Mouse (Mus musculus) CH12.LX (cell line): ENCODE data around the gene Cdyl. TPM values are rescaled to one million over a fixed set of nuclear protein-coding genes. Genes with fewer than 3 reads are reported as not detected.
A peak's percentile ranks its signal among the peaks of the same experiment; 100 is the strongest.

Experiments used
- DNase-seq: peaks from one replicate; pipeline ENCODE4 v3.0.0-alpha.2; 2013; ENCODE audit errors: extremely low read depth
- H3K27ac ChIP-seq: 2 replicates; pipeline ENCODE4 v1.5.1; 2012; ENCODE audit warnings: low read depth, mild to moderate bottlenecking, control low read depth, moderate library complexity; ENCODE audit not compliant: insufficient read depth
- H3K27me3 ChIP-seq: replicated peaks from 2 replicates; pipeline ENCODE3; 2012; ENCODE audit warnings: inconsistent platforms
- H3K36me3 ChIP-seq, 2 experiments: replicated peaks in 1 of 2; 2 replicates each; pipeline versions ENCODE3 to v1.6.1; 2012; ENCODE audit warnings: inconsistent platforms in 1 of 2, low read length in 1 of 2, mild to moderate bottlenecking in 1 of 2, mixed read lengths in 1 of 2, moderate library complexity in 1 of 2; ENCODE audit not compliant: control insufficient read depth in 1 of 2, insufficient read depth in 1 of 2
- H3K4me1 ChIP-seq, 2 experiments: 2 replicates each; pipeline ENCODE4 v1.6.1; 2012; ENCODE audit warnings: inconsistent platforms in 1 of 2, moderate library complexity in 1 of 2; ENCODE audit not compliant: insufficient read depth in 2 of 2, control insufficient read depth in 1 of 2
- H3K4me2 ChIP-seq: 2 replicates; pipeline ENCODE4 v1.6.1; 2012; ENCODE audit warnings: low read depth, mild to moderate bottlenecking, control low read depth; ENCODE audit not compliant: poor library complexity, insufficient read depth, severe bottlenecking
- H3K4me3 ChIP-seq, 3 experiments: fragments of 150-350 bp in 1 of 3; sonication (generic) in 1 of 3; replicated peaks in 1 of 3; 2 replicates each; pipeline versions ENCODE3 to v1.5.1; 2011 to 2012; ENCODE audit warnings: low read depth in 2 of 3, low read length in 2 of 3, mild to moderate bottlenecking in 2 of 3, moderate library complexity in 2 of 3, control low read depth in 1 of 3, improper control_type of control experiment in 1 of 3, inconsistent platforms in 1 of 3, mixed read lengths in 1 of 3; ENCODE audit not compliant: poor library complexity in 1 of 3
- H3K79me2 ChIP-seq: replicated peaks from 2 replicates; pipeline ENCODE4 v1.6.1; 2012; ENCODE audit warnings: mild to moderate bottlenecking, moderate library complexity; ENCODE audit not compliant: control insufficient read depth, poor library complexity, insufficient read depth, severe bottlenecking; ENCODE audit errors: extremely low read depth
- H3K9ac ChIP-seq: 2 replicates; pipeline ENCODE4 v1.6.1; 2012; ENCODE audit warnings: low read depth, mild to moderate bottlenecking, control low read depth, moderate library complexity; ENCODE audit not compliant: insufficient read depth
- H3K9me3 ChIP-seq: replicated peaks from 2 replicates; pipeline ENCODE3; 2012; ENCODE audit warnings: low read length, inconsistent platforms, mixed read lengths
- BHLHE40 ChIP-seq: IDR thresholded peaks from 2 replicates; pipeline ENCODE4 v1.6.1; 2011; ENCODE audit warnings: mild to moderate bottlenecking, low read depth, low read length, improper control_type of control experiment
- ELF1 ChIP-seq: IDR thresholded peaks from 2 replicates; pipeline ENCODE4 v1.6.1; 2014; ENCODE audit warnings: low read depth, mild to moderate bottlenecking, inconsistent platforms, low read length, improper control_type of control experiment
- HCFC1 ChIP-seq: IDR thresholded peaks from 2 replicates; pipeline ENCODE4 v1.6.1; 2012; ENCODE audit warnings: low read depth, mild to moderate bottlenecking, inconsistent platforms, low read length, improper control_type of control experiment
- IRF4 ChIP-seq: IDR thresholded peaks from 2 replicates; pipeline ENCODE4 v1.6.1; 2014; ENCODE audit warnings: low read depth, mild to moderate bottlenecking, inconsistent platforms, low read length, improper control_type of control experiment
- JUND ChIP-seq: conservative IDR thresholded peaks from 2 replicates; pipeline ENCODE4 v1.6.1; 2011; ENCODE audit warnings: low read depth, low read length, improper control_type of control experiment
- MAX ChIP-seq: IDR thresholded peaks from 2 replicates; pipeline ENCODE4 v1.6.1; 2011; ENCODE audit warnings: low read length, improper control_type of control experiment
- MAZ ChIP-seq: IDR thresholded peaks from 2 replicates; pipeline ENCODE4 v1.6.1; 2012; ENCODE audit warnings: low read depth, mild to moderate bottlenecking, inconsistent platforms, low read length, improper control_type of control experiment, moderate library complexity
- MXI1 ChIP-seq: IDR thresholded peaks from 2 replicates; pipeline ENCODE4 v1.6.1; 2011; ENCODE audit warnings: mild to moderate bottlenecking, low read depth, low read length, improper control_type of control experiment
- NELFE ChIP-seq: IDR thresholded peaks from 2 replicates; pipeline ENCODE4 v1.6.1; 2011; ENCODE audit warnings: low read depth, low read length, improper control_type of control experiment
- NRF1 ChIP-seq: IDR thresholded peaks from 2 replicates; pipeline ENCODE4 v1.6.1; 2014; ENCODE audit warnings: low read depth, mild to moderate bottlenecking, inconsistent platforms, low read length, improper control_type of control experiment, moderate library complexity
- PAX5 ChIP-seq: IDR thresholded peaks from 2 replicates; pipeline ENCODE4 v1.6.1; 2012; ENCODE audit warnings: low read length, inconsistent platforms, mixed read lengths
- POLR2A ChIP-seq: IDR thresholded peaks from 2 replicates; pipeline ENCODE4 v1.6.1; 2011; ENCODE audit warnings: low read depth, mild to moderate bottlenecking, improper control_type of control experiment, low read length
- POLR2AphosphoS2 ChIP-seq: IDR thresholded peaks from 2 replicates; pipeline ENCODE4 v1.6.1; 2011; ENCODE audit warnings: low read depth, low read length, improper control_type of control experiment
- RAD21 ChIP-seq: IDR thresholded peaks from 2 replicates; pipeline ENCODE4 v1.6.1; 2011; ENCODE audit warnings: low read depth, mild to moderate bottlenecking, low read length, improper control_type of control experiment, moderate library complexity
- SIN3A ChIP-seq: IDR thresholded peaks from 2 replicates; pipeline ENCODE4 v1.6.1; 2012; ENCODE audit warnings: low read length, improper control_type of control experiment, inconsistent platforms
- TCF12 ChIP-seq: IDR thresholded peaks from 2 replicates; pipeline ENCODE4 v1.6.1; 2014; ENCODE audit warnings: low read depth, mild to moderate bottlenecking, inconsistent platforms, low read length, improper control_type of control experiment
- USF1 ChIP-seq: IDR thresholded peaks from 2 replicates; pipeline ENCODE4 v1.6.1; 2014; ENCODE audit warnings: low read depth, mild to moderate bottlenecking, inconsistent platforms, low read length, improper control_type of control experiment
- ZC3H11A ChIP-seq: IDR thresholded peaks from 2 replicates; pipeline ENCODE4 v1.6.1; 2012; ENCODE audit warnings: low read depth, mild to moderate bottlenecking, inconsistent platforms, low read length, improper control_type of control experiment
- dilution Hi-C: fragments of 300-500 bp; cut with MboI; formaldehyde crosslinking; loops from 2 replicates; pipeline ENCODE4 v1.14.3; 2020; ENCODE audit warnings: low sequenced_read_pairs; ENCODE audit not compliant: extremely low pct_unique_long_range_greater_than_20kb, extremely low pct_ligation_motif_present
- in situ Hi-C: fragments of 300-500 bp; cut with MboI; formaldehyde crosslinking; loops from 3 replicates; pipeline ENCODE4 v1.14.3; 2019; ENCODE audit warnings: low sequenced_read_pairs, low pct_ligation_motif_present, low pct_unique_long_range_greater_than_20kb, mixed read lengths
- polyA plus RNA-seq: library from polyadenylated mRNA; unstranded; fragments of >175 nt; gene quantifications from 2 replicates; pipeline ENCODE4 v1.2.1, GENCODE M21; 2012; ENCODE audit warnings: low read depth; ENCODE audit not compliant: insufficient read length
- total RNA-seq, 2 experiments: library from RNA; depleted of rRNA; stranded (reverse); fragments of 300-350 nt in 1 of 2; fragments of >200 nt in 1 of 2; gene quantifications; 2 replicates each; pipeline ENCODE4 v1.2.3; 2012 to 2014

Cdyl gene
- total and polyA plus RNA-seq, 3 experiments, result 5.7 to 9.1 (median 8.3) TPM

GRCm38 (mm10) chr13:35740301-35741039 is 80.8 kb downstream of the Cdyl start:
- H3K27ac ChIP-seq, result no peak overlapping the region
- TF ChIP-seq MXI1 (no peak; the same call in none of the 2 replicates), IRF4 (no peak), USF1 (peak; percentile 1; the same call in 1 of the 2 replicates), BHLHE40 (peak; percentile 64), ELF1 (no peak), MAX (peak; percentile 26; the same call in 1 of the 2 replicates), SIN3A (0 out of 2 replicates have a peak, but pooled peaks have one; percentile 3)
- TF ChIP-seq, all 38 proteins: peak for 4
- Histone ChIP-seq H3K4me1 (peaks cover 4 to 13% of the 10 kb centered on the region in 2 experiments; a peak in 2 of 4 replicates), H3K27me3 (no peaks in the 10 kb centered on the region), H3K4me2 (0 out of 2 replicates have a peak overlapping the region, but pooled peaks have one; percentile 4), H3K4me3 (peak overlapping the region in 2 of 3 experiments; percentile 43 to 58), H3K36me3 (no peaks in the 10 kb centered on the region), H3K9me3 (peaks cover 3% of the 10 kb centered on the region), H3K9ac (no peak overlapping the region; the same call in 1 of the 2 replicates), H3K79me2 (peaks cover 23% of the 10 kb centered on the region)
- dilution Hi-C loops, result no loop called here
- DNase-seq, result no peak
- in situ Hi-C loops, result no loop called here

GRCm38 (mm10) chr13:35741040-35741619 is 81.5 kb downstream of the Cdyl start:
- peak; percentile 81 for DNase-seq
- Histone ChIP-seq H3K4me1 (peaks cover 4 to 13% of the 10 kb centered on the region in 2 experiments; a peak in 2 of 4 replicates), H3K9ac (peak overlapping the region; percentile 92), H3K4me2 (no peak overlapping the region; the same call in 1 of the 2 replicates), H3K79me2 (peaks cover 27% of the 10 kb centered on the region), H3K4me3 (peak overlapping the region; percentile 77 to 97 (median 84)), H3K9me3 (peaks cover 7% of the 10 kb centered on the region), H3K36me3 (peaks cover 0 to 5% of the 10 kb centered on the region in 2 experiments), H3K27ac (no peak overlapping the region), H3K27me3 (no peaks in the 10 kb centered on the region)
- TF ChIP-seq USF1 (no peak), BHLHE40 (no peak), IRF4 (no peak), NRF1 (peak; percentile 82; the same call in 1 of the 2 replicates), POLR2AphosphoS2 (no peak), POLR2A (peak; percentile 53; the same call in 1 of the 2 replicates), HCFC1 (peak; percentile 50), MXI1 (no peak; the same call in none of the 2 replicates), MAX (0 out of 2 replicates have a peak, but pooled peaks have one; percentile 8), SIN3A (peak; percentile 36; the same call in 1 of the 2 replicates), MAZ (peak; percentile 93), TCF12 (peak; percentile 9), RAD21 (no peak; the same call in 1 of the 2 replicates), ZC3H11A (no peak), PAX5 (no peak), ELF1 (no peak), NELFE (peak; percentile 50; the same call in 1 of the 2 replicates), JUND (no peak)
- in situ Hi-C loops (no loop called here), dilution Hi-C loops (no loop called here)
